Mouse (Mus musculus): ENCODE measurements around the gene Cntnap1. TPM values are rescaled to one million over a fixed set of nuclear protein-coding genes. Genes with fewer than 3 reads are reported as not detected.
A peak's percentile ranks its signal among the peaks of the same experiment; 100 is the strongest.

Cntnap1 gene
- total RNA-seq, 2 experiments from 2014 or later: 6.4 to 7.3 TPM

GRCm38 (mm10) chr11:101211970-101212369 is 41.6 kb downstream of the Cntnap1 start:
- DNase-seq (ENCODE audit: low spot score in 2 of 2): no peak

GRCm38 (mm10) chr11:101216936-101217335 is 46.6 kb downstream of the Cntnap1 start:
- no peak for DNase-seq (ENCODE audit: low spot score in 2 of 2)

GRCm38 (mm10) chr11:101218436-101219055 is 48.2 kb downstream of the Cntnap1 start:
- no peak for DNase-seq (ENCODE audit: low spot score in 2 of 2)

- no peak for DNase-seq (ENCODE audit: low spot score in 2 of 2)
These were observed 50.5 kb downstream of the Cntnap1 start for GRCm38 (mm10) chr11:101220853-101221252.

- DNase-seq (ENCODE audit: low spot score in 2 of 2): no peak
These were observed 51.1 kb downstream of the Cntnap1 start for GRCm38 (mm10) chr11:101221306-101221986.

- no peak for DNase-seq (ENCODE audit: low spot score in 2 of 2)
These were observed 54.0 kb downstream of the Cntnap1 start for GRCm38 (mm10) chr11:101224337-101224736.

- DNase-seq (ENCODE audit: low spot score in 2 of 2): no peak
These were observed 55.2 kb downstream of the Cntnap1 start for GRCm38 (mm10) chr11:101225331-101226064.

GRCm38 (mm10) chr11:101226065-101226701 is 55.9 kb downstream of the Cntnap1 start, which contains the start of gene Ezh1:
Gene Ezh1, minus strand, starts transcription at chr11:101226463.
- peak; percentile 93 for DNase-seq (ENCODE audit: low spot score in 2 of 2)

GRCm38 (mm10) chr11:101229361-101229900 is 59.1 kb downstream of the Cntnap1 start:
- peak in 1 of 2 experiments; percentile 34 for DNase-seq (ENCODE audit: low spot score in 2 of 2)

GRCm38 (mm10) chr11:101230061-101230511 is 59.8 kb downstream of the Cntnap1 start:
- DNase-seq (ENCODE audit: low spot score in 2 of 2): no peak

GRCm38 (mm10) chr11:101230526-101230925 is 60.2 kb downstream of the Cntnap1 start:
- DNase-seq (ENCODE audit: low spot score in 2 of 2): no peak

GRCm38 (mm10) chr11:101230991-101231871 is 60.9 kb downstream of the Cntnap1 start:
- peak in 1 of 2 experiments; percentile 43 for DNase-seq (ENCODE audit: low spot score in 2 of 2)

GRCm38 (mm10) chr11:101232010-101232839 is 61.9 kb downstream of the Cntnap1 start:
- no peak for DNase-seq (ENCODE audit: low spot score in 2 of 2)

- no peak for DNase-seq (ENCODE audit: low spot score in 2 of 2)
These were observed 62.9 kb downstream of the Cntnap1 start for GRCm38 (mm10) chr11:101233240-101233639.

GRCm38 (mm10) chr11:101234124-101234523 is 63.8 kb downstream of the Cntnap1 start:
- DNase-seq (ENCODE audit: low spot score in 2 of 2): no peak

- no peak for DNase-seq (ENCODE audit: low spot score in 2 of 2)
These were observed 65.1 kb downstream of the Cntnap1 start for GRCm38 (mm10) chr11:101235429-101235828.

GRCm38 (mm10) chr11:101236782-101237181 is 66.5 kb downstream of the Cntnap1 start:
- DNase-seq (ENCODE audit: low spot score in 2 of 2): no peak

GRCm38 (mm10) chr11:101238071-101238647 is 67.8 kb downstream of the Cntnap1 start:
- peak in 1 of 2 experiments; percentile 25 for DNase-seq (ENCODE audit: low spot score in 2 of 2)
